Mouse (Mus musculus) kidney, adult 9 months (tissue): ENCODE measurements at regions not wholly inside any gene's neighbourhood (a gene's known extent, or its start where the extent isn't known, plus 50 kb on each side); places are given as distances from the start of the nearest gene placed in this dataset.

ENCODE experiments used
- DNase-seq: peaks from one replicate; pipeline ENCODE4 v3.0.0; 2022

DNA sequence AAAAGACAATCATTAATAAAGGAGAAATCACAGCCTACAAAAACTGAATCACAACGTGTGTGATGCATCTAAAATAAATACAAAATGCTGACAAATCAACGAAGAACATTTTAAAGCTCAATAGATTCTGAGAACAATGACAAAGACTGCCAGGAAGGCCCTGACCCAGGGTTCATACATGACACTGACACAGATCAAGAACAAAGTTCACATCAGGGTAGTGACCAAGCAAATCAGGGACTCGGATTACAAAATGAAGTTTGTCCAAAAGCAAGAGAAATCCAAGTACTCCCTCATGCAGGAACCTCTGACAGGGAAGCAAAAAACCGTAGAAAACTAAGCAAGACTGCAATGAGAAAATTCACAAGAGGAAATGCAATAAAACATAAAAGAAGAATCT is 94.1 kb upstream of the Spred1 start:
- peak; percentile 7 for DNase-seq

DNA sequence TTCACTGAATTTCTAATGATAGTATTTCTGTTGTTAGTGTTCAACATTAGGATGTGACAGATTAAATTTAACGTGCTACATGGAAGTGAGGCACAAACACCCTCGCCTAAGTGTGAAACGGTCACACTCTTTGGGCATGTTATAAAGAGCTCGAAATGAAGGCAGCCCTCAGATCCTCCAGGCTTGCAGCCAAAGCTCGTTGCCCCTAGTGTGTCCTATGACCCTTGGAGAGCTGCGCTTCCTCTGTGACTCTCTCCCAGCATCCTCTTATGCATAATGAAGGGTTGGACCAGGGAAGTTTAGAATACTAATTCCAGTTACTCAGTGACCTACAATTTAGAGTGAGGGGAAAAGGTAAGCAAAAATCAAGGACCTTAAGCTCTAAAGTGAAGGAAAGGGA is 92.4 kb upstream of the Spred1 start:
- peak; percentile 38 for DNase-seq

DNA sequence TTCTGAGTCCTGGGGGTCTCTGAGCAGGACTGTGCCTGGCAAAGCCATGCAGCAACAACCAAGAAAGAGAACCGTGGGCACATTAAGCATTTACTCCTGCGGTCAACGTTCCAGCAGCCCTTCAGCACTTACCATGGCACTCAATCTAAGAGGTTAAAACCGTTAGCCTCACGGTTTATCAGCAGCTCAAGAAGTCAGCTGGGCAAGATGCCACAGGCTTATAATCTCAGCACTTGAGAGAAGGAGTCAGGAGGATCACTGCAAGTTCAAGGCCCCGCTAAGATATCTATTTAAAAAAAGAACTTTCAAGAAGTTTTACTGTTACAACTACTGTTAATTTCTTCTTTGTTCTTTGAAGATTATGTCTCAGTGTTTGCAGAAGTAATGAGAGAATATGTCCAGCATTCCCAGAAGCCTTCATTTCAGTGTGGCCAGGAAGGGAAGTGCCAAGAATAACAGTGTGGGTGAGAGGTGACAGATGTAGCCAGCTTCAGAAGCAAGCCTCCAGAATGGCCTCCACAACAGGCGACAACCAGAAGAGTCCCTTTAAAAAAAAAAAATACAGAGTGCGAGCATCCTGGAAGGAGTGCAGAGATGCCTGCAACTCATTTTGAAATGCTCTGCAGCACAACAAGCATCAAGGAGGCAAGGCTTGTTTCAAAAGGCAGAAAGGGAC is 84.8 kb upstream of the Spred1 start:
- peak; percentile 23 for DNase-seq

DNA sequence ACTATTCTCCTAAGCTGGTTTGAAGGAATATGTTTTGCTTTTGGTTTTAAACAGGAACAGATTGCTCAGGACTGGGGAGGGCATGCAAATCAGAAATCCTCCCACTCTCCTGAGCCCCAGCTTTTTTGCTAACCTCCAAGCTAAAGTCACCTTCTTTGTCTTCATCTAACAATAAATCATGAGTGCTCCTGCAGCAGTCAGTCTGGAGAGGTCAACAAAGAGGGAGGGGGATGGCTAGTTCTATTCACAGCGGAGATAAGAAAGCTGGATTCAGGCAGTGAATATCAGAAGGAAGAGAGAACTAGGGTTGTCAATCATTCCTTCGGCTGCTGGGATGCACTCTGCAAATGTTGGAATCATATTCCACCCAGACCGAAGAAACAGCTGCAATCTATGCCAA is 81.0 kb upstream of the Spred1 start:
- DNase-seq = no peak

DNA sequence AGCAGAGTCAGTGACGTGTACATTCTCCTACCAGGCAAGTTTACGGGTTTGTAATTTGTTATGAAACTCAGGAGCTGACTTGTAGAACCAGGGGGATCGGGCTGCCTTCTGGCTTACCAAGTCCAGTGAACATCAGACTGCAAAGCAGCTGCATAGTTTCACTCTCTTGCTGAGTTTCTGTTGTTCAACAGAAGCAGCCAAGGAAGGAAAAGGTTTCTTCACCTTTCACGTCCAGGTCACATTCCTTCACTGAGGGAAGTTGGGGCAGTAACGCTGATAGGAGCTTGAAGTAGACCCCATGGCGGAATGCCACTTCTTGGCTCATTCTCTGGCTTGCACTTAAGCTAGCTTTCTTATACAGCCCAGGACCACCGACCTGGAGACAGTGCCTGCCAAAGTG is 77.3 kb upstream of the Spred1 start:
- no peak for DNase-seq

DNA sequence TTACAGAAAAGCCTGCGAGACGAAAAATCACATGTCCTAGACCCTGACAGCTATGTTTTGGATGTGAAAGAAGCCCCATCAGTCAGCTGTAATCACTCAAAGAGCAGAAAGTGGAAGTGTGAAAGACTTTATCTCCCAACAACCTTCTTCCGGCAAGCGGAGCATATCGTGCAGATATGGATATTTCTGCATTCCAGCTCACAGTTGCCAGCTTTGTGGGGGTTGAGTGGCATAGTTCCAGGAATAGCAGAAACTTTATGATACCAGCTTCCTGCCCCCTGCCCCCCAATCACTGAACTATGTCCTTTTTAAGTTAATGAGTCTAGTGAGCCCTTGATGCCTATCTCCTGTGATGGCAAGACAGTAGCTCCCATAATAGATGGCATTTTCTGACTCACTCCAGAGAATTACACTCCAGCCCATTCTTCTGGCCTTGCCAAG is 72.9 kb upstream of the Spred1 start:
- DNase-seq = no peak

DNA sequence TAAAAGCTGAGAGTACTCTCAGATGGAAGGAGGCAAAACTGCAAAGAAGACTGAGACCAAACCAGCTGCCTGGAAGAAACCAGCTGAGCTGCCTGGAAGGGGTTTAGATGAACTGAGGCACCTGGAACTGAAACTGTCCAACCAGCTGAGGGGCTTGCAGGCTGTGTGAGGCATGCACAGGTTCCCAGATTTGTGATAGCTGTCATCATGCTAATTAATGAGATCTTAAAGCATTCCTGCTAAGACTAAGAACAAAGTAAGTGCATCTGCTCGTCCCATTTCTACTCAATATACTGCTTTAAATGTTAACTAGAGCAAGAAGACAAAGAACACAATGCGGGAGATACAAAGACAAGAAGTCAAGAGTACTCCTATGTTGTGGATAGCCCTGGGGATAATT is 71.1 kb upstream of the Spred1 start:
- DNase-seq = no peak

DNA sequence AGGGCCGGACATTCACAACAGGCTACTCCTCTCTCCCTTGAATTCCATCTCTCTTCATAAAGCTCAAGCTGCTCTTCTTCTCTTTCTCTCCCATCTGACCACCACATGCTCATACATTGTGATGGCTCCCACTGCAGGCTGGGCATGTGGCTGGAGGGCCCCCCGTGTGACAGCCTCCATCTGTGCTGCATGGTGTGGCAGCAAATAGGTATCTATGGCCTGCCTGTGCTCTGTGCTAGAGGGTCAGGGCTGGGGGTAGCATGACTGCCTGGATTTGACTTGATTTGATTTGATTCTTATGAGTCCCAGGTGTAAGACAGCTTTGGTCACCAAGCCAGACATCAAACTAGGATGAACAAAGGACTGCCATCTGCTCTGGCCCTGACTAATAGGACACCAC is 57.0 kb upstream of the Spred1 start:
- DNase-seq = no peak

DNA sequence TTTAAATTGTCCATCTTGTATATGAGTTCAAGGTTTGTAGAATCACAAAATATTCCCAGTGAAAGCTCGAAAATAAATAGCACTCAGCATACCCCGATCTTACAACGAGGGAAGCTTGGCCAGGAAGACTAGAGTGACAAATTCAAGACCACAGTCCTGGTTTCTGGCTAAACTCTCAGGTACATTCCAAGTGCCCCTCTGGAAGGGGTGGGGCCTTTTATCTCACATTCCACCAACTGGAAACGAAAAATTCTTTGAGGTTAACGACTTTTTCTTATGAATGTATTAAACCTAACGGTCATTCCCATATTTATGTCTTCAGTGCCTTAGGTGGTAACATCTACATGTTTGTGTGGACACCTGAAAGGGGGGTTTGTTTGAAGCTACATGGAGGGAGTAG is 50.8 kb upstream of the Spred1 start:
- no peak for DNase-seq

DNA sequence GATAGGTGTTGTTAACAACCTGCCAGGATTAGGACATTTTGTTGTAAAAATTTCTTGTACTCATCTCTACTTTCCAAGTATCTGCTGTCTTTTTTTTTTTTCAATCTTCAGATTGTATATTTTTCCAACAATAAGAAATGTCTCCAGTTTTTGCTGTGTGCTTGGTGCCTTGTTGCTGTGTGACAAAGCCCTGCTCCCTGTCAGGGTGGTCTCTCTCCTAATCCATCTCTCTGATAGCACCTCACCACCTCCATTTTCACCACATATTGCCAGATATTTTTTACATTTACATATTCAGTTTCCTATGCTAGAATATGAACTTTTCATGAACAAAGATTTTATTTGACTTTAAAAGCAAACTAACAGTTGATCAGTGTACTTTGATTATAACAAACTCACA is 50.1 kb upstream of the Spred1 start:
- no peak for DNase-seq
